Mouse (Mus musculus): ENCODE results near the gene Atp11a.

The Atp11a gene

GRCm38 (mm10) chr8:12756391-12757157 is at the start of gene Atp11a:
Gene Atp11a (plus strand): TSS chr8:12757014.
- no peak for TF ChIP-seq GATA4 (IDR thresholded peaks at IDR 0.05; ENCODE audit: insufficient replicate concordance, low read length)

- no peak; the same call in 1 of the 2 replicates for TF ChIP-seq GATA4 (IDR thresholded peaks at IDR 0.05; ENCODE audit: insufficient replicate concordance, low read length)
Observed at GRCm38 (mm10) chr8:12711623-12712022, 45.2 kb upstream of the Atp11a start.

- no peak for TF ChIP-seq GATA4 (IDR thresholded peaks at IDR 0.05; ENCODE audit: insufficient replicate concordance, low read length)
Observed at GRCm38 (mm10) chr8:12715861-12716585, 40.8 kb upstream of the Atp11a start.

- TF ChIP-seq GATA4 (IDR thresholded peaks at IDR 0.05; ENCODE audit: insufficient replicate concordance, low read length): no peak
Observed at GRCm38 (mm10) chr8:12719091-12719490, 37.7 kb upstream of the Atp11a start.

- no peak for TF ChIP-seq GATA4 (IDR thresholded peaks at IDR 0.05; ENCODE audit: insufficient replicate concordance, low read length)
Observed at GRCm38 (mm10) chr8:12728644-12729043, 28.2 kb upstream of the Atp11a start.

- TF ChIP-seq GATA4 (IDR thresholded peaks at IDR 0.05; ENCODE audit: insufficient replicate concordance, low read length): no peak
Observed at GRCm38 (mm10) chr8:12730780-12731179, 26.0 kb upstream of the Atp11a start.

- no peak for TF ChIP-seq GATA4 (IDR thresholded peaks at IDR 0.05; ENCODE audit: insufficient replicate concordance, low read length)
Observed at GRCm38 (mm10) chr8:12732431-12732830, 24.4 kb upstream of the Atp11a start.

- no peak for TF ChIP-seq GATA4 (IDR thresholded peaks at IDR 0.05; ENCODE audit: insufficient replicate concordance, low read length)
Observed at GRCm38 (mm10) chr8:12739113-12739512, 17.7 kb upstream of the Atp11a start.

- no peak for TF ChIP-seq GATA4 (IDR thresholded peaks at IDR 0.05; ENCODE audit: insufficient replicate concordance, low read length)
Observed at GRCm38 (mm10) chr8:12743390-12743789, 13.4 kb upstream of the Atp11a start.

GRCm38 (mm10) chr8:12748183-12748582 is 8.6 kb upstream of the Atp11a start:
- no peak for TF ChIP-seq GATA4 (IDR thresholded peaks at IDR 0.05; ENCODE audit: insufficient replicate concordance, low read length)

- no peak for TF ChIP-seq GATA4 (IDR thresholded peaks at IDR 0.05; ENCODE audit: insufficient replicate concordance, low read length)
Observed at GRCm38 (mm10) chr8:12749116-12749515, 7.7 kb upstream of the Atp11a start.

- no peak for TF ChIP-seq GATA4 (IDR thresholded peaks at IDR 0.05; ENCODE audit: insufficient replicate concordance, low read length)
Observed at GRCm38 (mm10) chr8:12753054-12753453, 3.8 kb upstream of the Atp11a start.

- no peak for TF ChIP-seq GATA4 (IDR thresholded peaks at IDR 0.05; ENCODE audit: insufficient replicate concordance, low read length)
Observed at GRCm38 (mm10) chr8:12754115-12754514, 2.7 kb upstream of the Atp11a start.

- TF ChIP-seq GATA4 (IDR thresholded peaks at IDR 0.05; ENCODE audit: insufficient replicate concordance, low read length): no peak
Observed at GRCm38 (mm10) chr8:12755312-12755711, 1.5 kb upstream of the Atp11a start.

- no peak for TF ChIP-seq GATA4 (IDR thresholded peaks at IDR 0.05; ENCODE audit: insufficient replicate concordance, low read length)
Observed at GRCm38 (mm10) chr8:12755826-12756225, 988 bp upstream of the Atp11a start.

GRCm38 (mm10) chr8:12757231-12757940 is 572 bp downstream of the Atp11a start:
- no peak for TF ChIP-seq GATA4 (IDR thresholded peaks at IDR 0.05; ENCODE audit: insufficient replicate concordance, low read length)

Measured in liver, adult (tissue).